Mouse (Mus musculus) heart, embryonic 12.5 days (tissue): ENCODE measurements around the gene Rph3a. TPM values are rescaled to one million over a fixed set of nuclear protein-coding genes. Genes with fewer than 3 reads are reported as not detected.

Source experiments
- ATAC-seq: fragments of 200-750 bp; cut with Nextera tagmentation; 2 replicates; pipeline ENCODE4 v1.8.0; 2017; ENCODE audit warnings: moderate TSS enrichment, moderate library complexity; ENCODE audit not compliant: insufficient number of reproducible peaks, low FRiP score
- H3K27ac ChIP-seq: fragments of 300-500 bp; sonication (generic); 2 replicates; pipeline ENCODE4 v1.5.1; 2016; ENCODE audit warnings: mild to moderate bottlenecking, moderate library complexity; ENCODE audit not compliant: poor library complexity, severe bottlenecking
- H3K27me3 ChIP-seq: fragments of 300-500 bp; sonication (generic); replicated peaks from 2 replicates; pipeline ENCODE4 v1.6.1; 2016; ENCODE audit warnings: mild to moderate bottlenecking, moderate library complexity
- H3K36me3 ChIP-seq: fragments of 300-500 bp; sonication (generic); 2 replicates; pipeline ENCODE4 v1.6.1; 2016; ENCODE audit warnings: mild to moderate bottlenecking, moderate library complexity
- H3K4me1 ChIP-seq: fragments of 300-500 bp; sonication (generic); replicated peaks from 2 replicates; pipeline ENCODE4 v1.6.1; 2016; ENCODE audit warnings: mild to moderate bottlenecking
- H3K4me2 ChIP-seq: fragments of 300-500 bp; sonication (generic); 2 replicates; pipeline ENCODE4 v1.6.1; 2016; ENCODE audit warnings: mild to moderate bottlenecking, moderate library complexity
- H3K4me3 ChIP-seq: fragments of 300-500 bp; sonication (generic); 2 replicates; pipeline ENCODE4 v1.5.1; 2016; ENCODE audit warnings: mild to moderate bottlenecking
- H3K9ac ChIP-seq: fragments of 300-500 bp; sonication (generic); 2 replicates; pipeline ENCODE4 v1.6.1; 2016; ENCODE audit warnings: mild to moderate bottlenecking, moderate library complexity
- H3K9me3 ChIP-seq: fragments of 300-500 bp; sonication (generic); replicated peaks from 2 replicates; pipeline ENCODE4 v1.6.1; 2016; ENCODE audit warnings: mild to moderate bottlenecking, moderate library complexity
- WGBS: fragments of 180-500 bp; shearing (Covaris S2); methylation state at CpG from one replicate; pipeline ENCODE4 v1.1.7; 2016; 5-methylcytosine and 5-hydroxymethylcytosine counted together
- polyA plus RNA-seq: library from polyadenylated mRNA; unstranded; fragments of >200 nt; fragmentation: Nextera tagmentation; extraction: Ambion mirVana; gene quantifications from 2 replicates; pipeline ENCODE4 v1.2.1, GENCODE M21; 2016

The Rph3a gene
- not detected in 2 replicates for polyA plus RNA-seq

DNA sequence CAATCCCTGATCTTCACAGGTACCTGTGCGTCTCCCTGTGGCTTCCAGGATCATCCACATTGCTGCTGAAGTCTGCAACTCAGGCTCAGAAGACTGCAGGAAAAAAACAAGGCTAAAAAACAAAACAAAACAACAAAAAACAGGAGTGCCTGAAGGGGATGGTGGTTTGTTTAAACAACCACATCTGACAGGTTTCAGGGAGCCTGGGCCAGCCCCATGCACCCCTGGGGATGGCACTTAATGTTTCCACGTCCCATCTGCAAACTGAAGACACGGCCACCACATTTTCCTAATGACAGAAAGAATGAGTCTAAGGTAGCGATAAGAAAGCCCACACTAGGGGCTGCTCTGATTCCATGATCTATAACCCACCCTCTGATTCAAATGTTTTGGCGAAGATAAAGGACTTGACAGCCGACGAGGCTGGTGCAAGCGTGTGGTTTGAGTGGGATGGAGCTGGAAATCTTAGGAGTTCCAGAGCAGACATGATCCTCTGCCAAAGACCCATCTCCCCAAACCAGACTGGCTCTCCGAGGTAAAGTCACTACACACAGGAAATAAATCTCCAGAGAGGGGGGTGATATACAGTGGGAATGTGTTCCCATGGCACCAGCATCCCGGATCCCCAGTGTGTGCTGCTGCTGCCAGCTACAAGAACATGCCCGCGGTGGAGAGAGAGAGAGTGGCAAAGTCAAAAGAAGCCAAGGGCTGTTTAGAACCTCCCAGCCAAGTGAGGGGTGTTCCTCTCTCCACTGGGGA lies at the start of gene Rph3a:
TSS of gene Rph3a (minus strand) at position 282 of the 759 bp plus-strand sequence.
- ATAC-seq, result no peak
- H3K27ac ChIP-seq, result no peak within 1 kb of the TSS
- H3K27me3 ChIP-seq, result peaks cover 52% of the 10 kb centered on the region
- H3K36me3 ChIP-seq, result no peaks in the 10 kb centered on the region
- no peak within 1 kb of the TSS for H3K9ac ChIP-seq
- H3K4me2 ChIP-seq, result no peak within 1 kb of the TSS
- H3K9me3 ChIP-seq, result no peaks in the 10 kb centered on the region
- whole genome bisulfite sequencing, result 66% methylated on average over 12 of the region's 12 CpGs
- H3K4me1 ChIP-seq, result no peaks in the 10 kb centered on the region
- no peak within 1 kb of the TSS for H3K4me3 ChIP-seq

DNA sequence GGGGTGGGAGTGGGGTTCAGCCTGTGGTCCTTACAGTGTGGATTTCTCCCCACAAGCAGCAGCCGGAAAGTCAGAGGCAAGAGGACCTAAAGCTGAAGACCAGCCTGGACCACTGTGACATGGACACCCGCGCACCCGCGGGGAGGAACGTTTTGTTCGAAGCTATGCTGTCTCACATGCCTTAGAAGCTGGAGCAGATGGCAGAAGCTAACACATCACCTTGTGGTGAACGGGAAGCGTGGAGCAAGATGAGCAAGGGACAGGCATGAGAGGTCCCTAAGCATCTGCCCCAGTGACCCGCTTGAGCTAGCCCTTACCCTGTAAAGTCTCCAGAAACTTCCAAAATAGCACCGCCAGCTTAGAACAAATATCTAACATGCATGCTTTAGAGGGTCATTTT lies 48.4 kb upstream of the Rph3a start:
- H3K4me2 ChIP-seq, result no peak overlapping the region
- no peaks in the 10 kb centered on the region for H3K36me3 ChIP-seq
- no peak overlapping the region for H3K4me3 ChIP-seq
- no peaks in the 10 kb centered on the region; the same call in 1 of the 2 replicates for H3K9me3 ChIP-seq
- H3K4me1 ChIP-seq, result no peaks in the 10 kb centered on the region
- no peak for ATAC-seq
- no peak overlapping the region for H3K27ac ChIP-seq
- 83% methylated on average over 11 of the region's 11 CpGs for WGBS
- no peak overlapping the region for H3K9ac ChIP-seq
- no peaks in the 10 kb centered on the region for H3K27me3 ChIP-seq

DNA sequence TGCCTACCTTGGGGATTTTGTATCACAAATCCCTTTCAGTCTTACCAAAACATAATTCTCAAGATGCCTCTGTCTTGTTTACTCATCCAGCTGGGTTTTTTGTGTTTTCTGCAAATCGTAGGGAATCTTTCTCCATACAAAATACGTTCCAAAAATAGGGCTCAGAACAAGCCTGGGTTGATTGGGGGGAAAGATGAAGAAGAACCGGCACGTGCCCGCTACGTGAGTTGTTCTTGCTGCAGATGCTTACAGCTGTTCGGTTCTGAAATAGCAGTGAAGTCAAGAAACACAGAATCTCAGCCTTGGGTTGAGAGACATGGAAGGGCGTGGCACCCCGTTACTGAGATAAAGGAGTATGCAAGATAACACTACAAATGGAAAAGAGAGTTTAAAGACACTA lies 44.0 kb upstream of the Rph3a start:
- Histone ChIP-seq H3K4me2 (no peak overlapping the region), H3K9ac (no peak overlapping the region), H3K9me3 (no peaks in the 10 kb centered on the region), H3K36me3 (no peaks in the 10 kb centered on the region), H3K27me3 (no peaks in the 10 kb centered on the region), H3K27ac (no peak overlapping the region), H3K4me1 (no peaks in the 10 kb centered on the region), H3K4me3 (no peak overlapping the region)
- no peak for ATAC-seq
- WGBS, result 65% methylated on average over 9 of the region's 9 CpGs

DNA sequence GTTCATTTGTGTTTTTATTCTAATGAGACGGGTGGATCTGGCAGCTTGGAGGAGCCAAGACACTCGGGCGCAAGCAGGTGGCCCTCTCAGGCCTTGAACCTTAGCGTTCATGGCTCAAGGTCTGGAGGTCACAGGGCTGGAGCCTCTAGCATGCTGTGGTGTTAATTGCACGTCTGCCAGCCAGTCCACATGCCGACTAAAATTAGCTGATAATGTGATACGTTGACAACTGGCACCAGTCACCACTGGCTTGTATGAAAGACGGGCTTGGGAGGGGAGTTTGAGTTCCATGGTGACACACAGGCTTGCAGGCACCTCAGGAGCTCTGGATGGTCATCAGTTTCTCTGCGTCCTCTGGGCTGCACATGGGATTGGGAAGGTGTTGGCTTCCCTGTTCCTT lies 31.9 kb upstream of the Rph3a start:
- Histone ChIP-seq H3K4me1 (no peaks in the 10 kb centered on the region), H3K27me3 (no peaks in the 10 kb centered on the region), H3K36me3 (no peaks in the 10 kb centered on the region), H3K27ac (no peak overlapping the region), H3K9me3 (no peaks in the 10 kb centered on the region), H3K4me3 (no peak overlapping the region), H3K4me2 (no peak overlapping the region), H3K9ac (no peak overlapping the region)
- ATAC-seq, result no peak
- WGBS, result 39% methylated on average over 9 of the region's 9 CpGs

DNA sequence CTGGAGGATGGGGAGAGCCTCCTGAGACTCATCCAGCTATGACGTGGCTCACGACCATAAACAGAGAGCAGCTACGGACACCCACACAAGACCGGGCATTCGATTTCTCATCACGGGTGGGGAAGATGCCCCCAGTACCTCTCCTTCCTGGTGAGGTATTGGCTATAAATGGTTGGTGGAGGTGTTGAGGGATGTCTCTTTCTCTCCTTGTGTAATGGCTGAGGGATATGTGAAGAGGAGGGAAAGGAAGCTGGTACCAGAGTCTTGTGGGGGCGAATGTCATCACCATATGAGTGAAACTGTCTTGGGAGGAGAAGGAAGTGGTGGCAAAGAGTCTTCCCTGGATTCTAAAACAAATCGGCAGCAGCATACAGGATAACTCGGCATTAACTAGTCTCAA lies 29.6 kb upstream of the Rph3a start:
- no peak overlapping the region for H3K27ac ChIP-seq
- no peaks in the 10 kb centered on the region for H3K27me3 ChIP-seq
- no peaks in the 10 kb centered on the region for H3K4me1 ChIP-seq
- H3K9ac ChIP-seq, result no peak overlapping the region
- no peak overlapping the region for H3K4me2 ChIP-seq
- WGBS, result 65% methylated on average over 9 of the region's 9 CpGs
- H3K9me3 ChIP-seq, result no peaks in the 10 kb centered on the region
- no peak overlapping the region for H3K4me3 ChIP-seq
- ATAC-seq, result no peak
- H3K36me3 ChIP-seq, result no peaks in the 10 kb centered on the region

DNA sequence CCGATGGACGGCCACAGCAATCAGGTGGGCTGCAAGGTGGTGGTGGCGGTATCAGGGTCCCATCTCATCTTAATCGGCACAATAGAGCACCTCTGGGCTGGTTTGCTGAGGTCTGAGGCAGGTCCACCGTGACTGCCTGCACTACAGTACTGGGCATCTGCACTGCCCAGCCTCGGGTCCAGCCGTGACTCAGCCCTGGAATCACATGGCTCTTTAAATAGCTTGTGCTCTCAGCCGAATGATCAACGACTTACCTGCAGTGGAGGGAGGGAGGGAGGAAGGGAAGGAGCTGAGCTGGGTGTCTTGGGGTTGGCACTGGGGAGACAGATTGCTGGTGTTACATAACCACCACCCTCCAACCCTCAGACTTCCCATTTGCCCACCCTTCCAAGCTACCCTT lies 20.3 kb upstream of the Rph3a start:
- H3K9me3 ChIP-seq, result peaks cover 4% of the 10 kb centered on the region; the same call in 1 of the 2 replicates
- H3K4me1 ChIP-seq, result no peaks in the 10 kb centered on the region
- H3K36me3 ChIP-seq, result no peaks in the 10 kb centered on the region
- 63% methylated on average over 9 of the region's 9 CpGs for WGBS
- no peak overlapping the region for H3K9ac ChIP-seq
- 0 out of 2 replicates have a peak, but pooled peaks cover 3% of the 10 kb centered on the region for H3K27me3 ChIP-seq
- no peak overlapping the region for H3K27ac ChIP-seq
- no peak overlapping the region for H3K4me2 ChIP-seq
- H3K4me3 ChIP-seq, result no peak overlapping the region
- no peak for ATAC-seq

DNA sequence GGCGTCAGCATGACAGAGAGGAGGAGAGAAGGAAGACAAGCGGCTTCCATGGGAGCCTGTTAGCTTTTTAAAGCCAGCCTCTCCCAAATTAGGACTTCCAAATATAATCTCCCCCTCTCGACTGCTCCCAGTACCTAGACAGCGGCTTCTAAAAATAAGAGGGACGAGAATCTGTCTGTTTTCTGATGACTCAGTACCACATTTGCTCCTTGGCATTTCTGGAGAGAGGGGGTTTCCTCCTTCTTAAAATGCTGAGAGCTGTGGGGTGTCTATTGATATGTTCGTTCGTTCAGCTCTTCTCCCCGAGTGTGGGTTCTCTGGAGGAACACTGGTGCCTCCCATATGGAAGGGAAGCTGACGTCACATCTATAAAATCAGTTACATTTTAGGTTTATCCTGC lies 9.6 kb upstream of the Rph3a start:
- no peak overlapping the region for H3K27ac ChIP-seq

DNA sequence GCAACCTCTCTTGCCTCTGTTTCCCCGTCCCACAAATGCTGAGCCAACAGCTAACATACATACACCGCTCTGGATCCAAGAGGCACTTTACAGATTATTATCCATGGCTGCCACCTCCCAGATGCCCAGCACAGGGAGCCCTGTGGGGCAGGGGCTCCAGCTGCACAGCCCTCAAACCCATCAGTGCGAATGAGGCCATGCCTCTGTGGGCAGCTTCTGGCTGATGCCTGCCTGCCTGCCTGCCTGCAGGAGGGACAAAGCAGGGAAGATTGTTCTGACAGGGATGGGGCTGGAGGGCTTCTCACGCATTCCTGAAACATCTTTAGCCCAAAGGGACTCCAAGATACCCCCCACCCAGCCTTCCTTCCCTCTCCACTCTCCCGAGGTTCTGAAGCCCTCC lies 7.8 kb upstream of the Rph3a start:
- Histone ChIP-seq H3K9me3 (no peaks in the 10 kb centered on the region), H3K9ac (no peak overlapping the region), H3K36me3 (no peaks in the 10 kb centered on the region), H3K4me3 (no peak overlapping the region), H3K4me1 (no peaks in the 10 kb centered on the region), H3K27ac (no peak overlapping the region), H3K4me2 (no peak overlapping the region), H3K27me3 (peaks cover 11% of the 10 kb centered on the region)
- 69% methylated on average over 5 of the region's 5 CpGs for WGBS
- ATAC-seq, result no peak

More for the DNA sequence above, 9.6 kb upstream of the Rph3a start:
- Histone ChIP-seq H3K4me3 (no peak overlapping the region), H3K4me1 (no peaks in the 10 kb centered on the region), H3K4me2 (no peak overlapping the region), H3K9ac (no peak overlapping the region), H3K27me3 (peaks cover 7% of the 10 kb centered on the region), H3K36me3 (no peaks in the 10 kb centered on the region), H3K9me3 (no peaks in the 10 kb centered on the region)
- WGBS, result 54% methylated on average over 9 of the region's 9 CpGs
- ATAC-seq, result no peak

DNA sequence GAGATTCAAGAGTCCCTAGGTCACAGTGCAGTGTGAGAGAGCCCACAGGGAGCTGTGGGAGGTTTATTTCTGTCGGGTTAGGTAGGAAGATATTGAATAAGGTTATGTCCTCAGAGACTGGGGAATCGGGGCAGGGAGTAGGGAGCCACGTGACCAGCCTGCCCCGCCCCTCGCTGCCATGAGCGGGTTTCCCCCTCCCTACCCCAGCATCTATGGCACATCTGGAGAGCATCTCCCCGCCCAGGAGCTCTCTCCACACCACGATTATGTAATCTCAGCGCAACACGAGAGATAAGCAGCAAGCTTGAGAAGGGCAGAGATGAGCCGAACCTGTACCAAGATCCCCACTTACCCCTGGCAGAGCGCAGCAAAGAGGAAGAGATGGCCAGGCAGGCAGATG lies 6.5 kb upstream of the Rph3a start:
- no peak overlapping the region for H3K27ac ChIP-seq
- ATAC-seq, result no peak
- H3K4me3 ChIP-seq, result no peak overlapping the region
- H3K4me2 ChIP-seq, result no peak overlapping the region
- H3K9me3 ChIP-seq, result no peaks in the 10 kb centered on the region
- WGBS, result 32% methylated on average over 12 of the region's 12 CpGs
- no peak overlapping the region for H3K9ac ChIP-seq
- H3K27me3 ChIP-seq, result peaks cover 23% of the 10 kb centered on the region
- no peaks in the 10 kb centered on the region for H3K36me3 ChIP-seq
- no peaks in the 10 kb centered on the region for H3K4me1 ChIP-seq

DNA sequence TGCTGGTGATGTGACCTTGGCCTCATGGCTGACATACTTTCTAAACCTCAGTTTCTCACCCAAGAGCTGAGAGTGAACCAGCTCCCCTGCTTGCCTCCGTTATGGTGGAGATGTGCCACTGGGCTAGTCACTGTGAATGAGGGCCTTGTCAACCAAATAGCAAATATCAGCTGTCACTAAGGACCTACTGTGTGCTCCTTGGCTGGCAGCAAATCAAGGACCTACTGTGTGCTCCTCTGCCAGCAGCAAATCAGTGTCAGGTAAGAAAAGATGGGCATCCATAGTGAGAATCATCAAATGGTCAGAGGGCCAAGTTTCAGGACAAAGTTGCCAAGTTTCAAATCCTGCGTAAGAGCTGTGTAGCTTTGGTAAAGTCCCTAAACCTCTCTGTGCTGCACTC lies 4.6 kb upstream of the Rph3a start:
- H3K9ac ChIP-seq, result no peak overlapping the region
- ATAC-seq, result no peak
- peaks cover 35% of the 10 kb centered on the region for H3K27me3 ChIP-seq
- H3K4me1 ChIP-seq, result no peaks in the 10 kb centered on the region
- H3K27ac ChIP-seq, result no peak overlapping the region
- 70% methylated on average over 2 of the region's 2 CpGs for WGBS
- no peaks in the 10 kb centered on the region for H3K9me3 ChIP-seq
- no peak overlapping the region for H3K4me3 ChIP-seq
- H3K36me3 ChIP-seq, result no peaks in the 10 kb centered on the region
- no peak overlapping the region for H3K4me2 ChIP-seq

DNA sequence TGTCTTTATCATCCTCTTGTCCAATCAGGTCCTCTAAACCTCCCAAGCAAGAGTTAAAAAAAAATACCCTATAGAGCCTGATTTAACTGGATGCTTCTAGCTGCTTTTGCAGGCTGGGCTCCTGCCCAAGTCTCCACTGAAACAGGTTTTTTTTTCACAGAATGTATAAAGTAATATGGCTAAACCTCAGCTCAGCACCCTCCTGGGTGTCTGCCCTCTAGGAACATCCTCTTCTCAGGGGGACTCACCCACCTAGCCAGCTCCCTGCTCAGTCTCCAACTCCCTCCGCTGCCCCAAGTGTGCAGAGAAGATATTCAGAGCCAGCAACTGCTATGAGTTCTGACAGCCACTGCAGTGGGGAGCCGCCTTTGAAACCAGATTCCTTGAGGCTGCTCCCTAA lies 2.1 kb upstream of the Rph3a start:
- H3K9ac ChIP-seq, result no peak overlapping the region
- no peaks in the 10 kb centered on the region for H3K36me3 ChIP-seq
- no peak overlapping the region for H3K27ac ChIP-seq
- no peak overlapping the region for H3K4me2 ChIP-seq
- H3K4me3 ChIP-seq, result no peak overlapping the region
- H3K27me3 ChIP-seq, result peaks cover 54% of the 10 kb centered on the region
- WGBS, result 42% methylated on average over 2 of the region's 2 CpGs
- H3K4me1 ChIP-seq, result no peaks in the 10 kb centered on the region
- no peak for ATAC-seq
- no peaks in the 10 kb centered on the region for H3K9me3 ChIP-seq

DNA sequence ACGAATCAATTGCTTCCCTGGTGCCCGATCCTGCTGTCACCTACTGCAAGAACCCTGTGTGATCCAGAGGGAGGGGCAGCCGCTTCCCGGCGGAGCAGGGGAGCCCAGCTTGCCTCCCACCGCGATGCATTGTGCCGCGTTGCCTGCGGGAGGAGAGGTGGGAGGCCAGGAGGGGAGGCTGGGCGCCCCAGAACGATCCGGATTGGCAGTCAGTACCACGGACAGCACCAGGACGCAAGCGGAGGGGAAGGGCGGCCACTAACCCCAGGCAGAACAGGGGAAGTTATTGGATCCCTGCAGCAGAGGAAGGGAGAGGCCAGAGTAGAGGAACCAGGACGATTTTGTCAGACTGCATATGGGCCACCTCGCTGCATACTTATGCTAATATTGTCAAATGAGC lies 486 bp downstream of the Rph3a start:
- Histone ChIP-seq H3K36me3 (no peaks in the 10 kb centered on the region), H3K27me3 (peaks cover 56% of the 10 kb centered on the region), H3K4me2 (no peak overlapping the region), H3K9me3 (no peaks in the 10 kb centered on the region), H3K4me1 (no peaks in the 10 kb centered on the region), H3K27ac (no peak overlapping the region), H3K4me3 (no peak overlapping the region), H3K9ac (no peak overlapping the region)
- ATAC-seq, result no peak
- under 1% methylated on average over 19 of the region's 19 CpGs for WGBS
